Mouse (Mus musculus) left cerebral cortex, postnatal 36 days (tissue): ENCODE results near the gene Ahdc1. TPM values are rescaled to one million over a fixed set of nuclear protein-coding genes. Genes with fewer than 3 reads are reported as not detected.
"Not testable (repeated sequence)": the region's sequence is repeated elsewhere in the genome, so short reads cannot be mapped to it uniquely, and the experiment has no call there.

ENCODE experiments used
- DNase-seq, 2 experiments: peaks; one replicate each; pipeline ENCODE4 v3.0.0; 2021 to 2022; ENCODE audit warnings: low spot score in 2 of 2, mixed read lengths in 1 of 2
- intact Hi-C: fragments of 180-260 bp; cut with DNase I; formaldehyde crosslinking; loops from one replicate; pipeline ENCODE4 v1.15.1; 2025
- total RNA-seq, 2 experiments: library from RNA; stranded (reverse); gene quantifications; 2 replicates each; pipeline ENCODE4 v1.2.3; 2021

Ahdc1 gene
- total RNA-seq, 2 experiments from 2014 or later = 91.3 to 110 TPM

DNA sequence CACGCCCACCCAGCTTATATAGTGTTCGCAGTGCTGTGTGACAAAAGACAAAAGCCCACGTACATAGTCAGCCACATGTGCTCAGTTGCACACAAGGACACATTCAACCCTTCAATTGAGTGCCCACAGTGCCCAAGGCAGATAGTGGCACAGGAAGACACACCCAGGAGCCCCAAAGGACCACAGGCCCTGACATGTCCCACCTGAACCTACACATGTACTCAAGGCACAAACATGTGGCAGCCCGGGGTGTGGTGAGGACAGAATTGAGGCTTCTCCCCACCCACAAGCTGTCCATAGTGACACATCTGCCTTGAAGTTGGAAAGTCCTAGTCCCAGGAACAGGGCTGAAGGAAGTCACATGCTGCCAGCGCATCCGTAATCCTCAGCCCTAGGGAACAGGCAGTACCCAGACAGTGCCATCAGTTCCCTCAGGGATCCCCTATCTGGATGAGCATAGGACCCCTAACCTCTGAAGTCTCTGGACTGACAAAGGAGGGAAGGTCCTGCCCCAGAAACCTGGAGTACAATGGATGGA is 76.2 kb downstream of the Ahdc1 start:
- intact Hi-C loops = no loop called here
- no peak for DNase-seq

DNA sequence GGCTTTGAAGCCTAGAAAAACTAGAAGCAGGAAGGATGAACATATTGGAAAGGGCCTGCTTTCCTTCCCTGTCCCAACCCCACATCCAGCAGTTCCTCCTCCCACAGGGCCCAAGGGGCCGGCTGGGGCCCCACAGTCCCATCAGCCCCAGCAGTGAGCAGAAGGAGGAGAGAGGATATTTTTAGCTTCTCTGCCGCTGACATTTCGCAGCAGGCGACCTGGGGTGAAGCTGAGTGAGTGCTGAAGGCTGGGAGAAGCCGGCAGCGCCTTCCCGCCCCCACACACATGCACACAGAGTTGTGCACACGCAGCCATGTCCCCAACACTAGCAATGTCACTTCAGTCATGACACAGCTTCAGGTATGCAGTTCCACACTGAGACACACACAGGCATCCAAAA is 76.8 kb downstream of the Ahdc1 start:
- DNase-seq = no peak
- intact Hi-C loops = no loop called here

- intact Hi-C loops = no loop called here
- DNase-seq = no peak
Observed at GRCm38 (mm10) chr4:133089319-133089718, 78.3 kb downstream of the Ahdc1 start.

DNA sequence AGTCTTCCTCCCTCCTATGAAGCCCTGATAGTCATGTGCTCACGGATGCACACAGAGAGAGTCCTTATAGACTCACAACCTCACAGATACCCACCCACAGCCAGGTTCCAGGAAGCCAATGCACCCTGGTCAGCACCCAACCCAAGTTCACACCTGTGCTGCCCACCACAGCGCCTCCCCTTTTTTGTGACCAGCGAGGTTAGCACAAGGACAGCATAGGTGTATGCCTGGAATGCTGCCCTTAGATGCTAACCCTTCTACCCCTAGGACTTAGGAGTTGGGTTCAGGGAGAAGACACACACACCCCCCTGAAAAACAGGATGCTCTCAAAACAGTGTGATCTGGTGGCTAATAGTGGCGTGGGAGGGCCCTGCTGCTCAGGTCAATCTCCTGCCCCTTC is 78.7 kb downstream of the Ahdc1 start:
- no peak for DNase-seq
- intact Hi-C loops = no loop called here

DNA sequence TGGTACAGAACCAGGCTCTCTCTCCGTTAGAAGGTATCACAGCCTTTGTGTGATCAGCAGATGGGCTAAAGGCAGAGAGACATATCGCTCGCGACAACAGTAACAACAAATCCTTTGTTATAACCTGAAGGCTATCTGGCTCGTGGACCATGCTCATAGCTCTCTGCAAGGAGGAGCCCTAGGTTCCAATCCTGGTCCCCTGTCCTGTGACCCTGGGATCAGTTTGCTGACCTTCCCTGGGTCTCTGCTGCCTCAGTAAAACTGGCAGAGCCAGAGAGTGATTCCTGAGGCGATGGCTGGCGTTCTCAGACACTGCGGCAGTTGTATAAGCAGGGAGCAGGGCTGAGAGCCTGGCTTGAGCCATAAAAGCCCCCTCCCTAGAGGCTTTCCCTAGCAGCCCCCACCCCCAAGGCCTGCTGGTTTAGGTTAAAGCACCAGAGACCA is 79.2 kb downstream of the Ahdc1 start:
- no peak for DNase-seq

DNA sequence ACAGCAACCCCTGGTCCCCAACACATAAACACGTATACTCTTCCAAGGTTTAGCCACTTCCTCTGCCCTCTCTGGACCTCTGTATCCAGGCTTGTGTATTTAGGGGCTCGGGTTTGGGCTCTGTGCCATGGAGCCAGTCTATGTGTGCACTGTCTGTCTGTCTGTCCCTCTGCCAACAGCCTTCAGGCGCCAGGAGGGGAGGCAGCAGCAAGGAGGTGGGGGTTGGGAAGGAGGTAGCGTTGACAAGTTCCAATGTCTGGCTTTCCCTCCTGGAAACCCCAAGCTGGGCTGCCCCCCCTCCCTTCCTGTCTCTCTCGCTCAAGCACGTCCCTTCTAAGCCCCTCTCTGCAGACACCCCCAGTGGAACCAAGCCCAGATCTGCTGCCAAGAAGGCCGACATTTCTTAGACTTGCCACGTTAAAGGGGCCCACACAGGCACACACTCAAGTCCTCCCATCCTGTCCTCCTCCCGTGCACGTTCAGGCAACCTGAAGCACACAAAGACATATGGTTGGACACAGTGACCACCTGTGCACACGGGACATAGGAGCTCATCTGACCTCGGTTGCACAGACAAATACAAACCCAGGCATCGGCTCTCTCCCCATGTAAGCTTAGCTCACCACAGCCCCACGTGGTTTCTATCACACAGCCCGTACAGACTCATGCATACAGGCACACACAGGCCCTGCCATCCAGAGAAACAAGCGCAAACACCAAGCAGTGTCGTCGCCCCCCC is 79.8 kb downstream of the Ahdc1 start:
- intact Hi-C loops = no loop called here
- DNase-seq = peak in 1 of 2 experiments; percentile 37

More for the DNA sequence above, 79.2 kb downstream of the Ahdc1 start:
- intact Hi-C loops = no loop called here

DNA sequence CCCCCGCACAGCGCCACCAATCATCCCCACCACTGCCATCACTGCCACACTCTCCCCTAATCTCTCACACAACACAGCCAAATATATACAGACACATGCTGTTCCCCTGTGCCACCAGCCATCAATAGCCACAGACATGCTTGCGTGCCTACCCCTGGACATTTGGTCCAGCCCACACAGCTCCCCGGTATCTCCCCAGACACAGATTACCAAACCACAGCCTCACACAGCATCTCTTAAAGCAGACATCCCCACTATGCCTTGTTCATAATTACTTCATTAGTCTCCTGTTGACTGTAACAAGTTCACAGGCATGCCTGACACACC is 80.4 kb downstream of the Ahdc1 start:
- intact Hi-C loops = no loop called here
- DNase-seq = no peak

DNA sequence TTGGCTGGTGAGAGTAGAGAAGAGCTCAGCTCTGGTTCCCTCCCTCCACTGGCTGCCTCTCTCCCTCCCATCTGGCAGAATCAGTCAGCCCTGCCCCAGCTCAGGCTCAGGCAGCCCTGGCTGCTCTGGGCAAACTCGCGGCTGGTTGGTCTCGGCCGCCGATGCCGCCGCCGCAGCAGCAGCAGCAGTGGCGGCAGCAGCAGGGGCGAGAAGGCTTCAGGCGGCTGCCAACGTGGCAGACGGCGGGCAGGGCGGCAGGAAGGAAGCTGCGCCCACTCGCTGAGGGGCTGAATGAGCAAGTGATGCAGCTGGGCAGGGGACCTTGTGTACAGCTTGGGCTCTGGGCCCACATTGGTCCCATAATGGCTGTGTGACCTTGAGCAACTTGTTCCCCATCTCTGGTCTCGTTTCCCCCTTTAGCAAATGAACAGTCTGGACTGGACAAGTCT is 81.4 kb downstream of the Ahdc1 start:
- intact Hi-C loops = no loop called here
- DNase-seq = peak; percentile 52 to 68

DNA sequence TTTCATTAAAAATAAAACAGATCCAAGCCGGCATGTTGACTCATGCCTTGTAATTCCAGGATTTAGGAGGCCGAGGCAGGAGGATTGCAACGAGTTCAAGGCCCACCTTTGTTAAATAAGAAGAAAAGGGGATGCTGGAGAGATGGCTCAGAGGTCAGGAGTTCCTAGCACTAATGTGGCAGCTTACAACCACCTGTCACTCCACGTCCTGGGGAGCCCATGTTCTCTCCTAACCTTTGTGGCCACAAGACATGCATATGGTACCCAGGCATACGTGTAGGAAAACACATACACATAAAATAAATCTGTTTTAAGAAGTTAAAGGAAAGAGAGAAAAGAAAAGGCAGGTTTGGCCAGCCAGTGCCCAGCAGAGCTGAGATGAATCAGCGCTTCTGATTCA is 82.0 kb downstream of the Ahdc1 start:
- DNase-seq = no peak
- intact Hi-C loops = no loop called here

DNA sequence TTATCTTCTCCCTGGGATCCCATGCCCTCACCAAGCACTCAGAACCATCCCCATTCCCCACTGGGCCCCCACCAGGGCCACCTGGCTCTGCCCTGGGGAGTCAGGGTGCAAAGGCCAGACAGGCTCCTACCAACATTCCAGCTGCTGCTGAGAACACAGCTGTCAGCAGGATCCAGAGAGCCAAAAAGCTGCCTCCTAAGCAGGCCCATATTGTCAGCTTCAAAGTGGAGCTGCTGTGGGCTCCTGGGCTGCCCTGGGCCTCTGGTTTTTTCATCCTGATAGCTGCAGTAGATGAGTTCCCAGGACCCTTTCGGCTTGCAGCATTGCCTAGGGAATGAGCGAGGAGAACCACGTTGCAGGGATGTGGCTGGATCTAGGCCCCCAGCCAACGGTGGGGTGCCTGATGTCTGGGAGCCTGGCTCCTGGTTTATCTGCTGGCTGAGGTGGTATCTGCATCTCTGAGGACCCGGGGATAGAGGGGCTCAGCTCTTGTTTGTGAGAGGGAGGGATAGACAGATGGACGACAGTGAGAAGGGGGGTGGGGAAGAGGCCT is 82.5 kb downstream of the Ahdc1 start:
- intact Hi-C loops = no loop called here
- no peak for DNase-seq

GRCm38 (mm10) chr4:133094255-133094654 is 83.2 kb downstream of the Ahdc1 start:
- intact Hi-C loops = no loop called here
- DNase-seq = no peak

GRCm38 (mm10) chr4:133094936-133095733 is 84.1 kb downstream of the Ahdc1 start:
- DNase-seq = peak in 1 of 2 experiments; percentile 42
- intact Hi-C loops = no loop called here

DNA sequence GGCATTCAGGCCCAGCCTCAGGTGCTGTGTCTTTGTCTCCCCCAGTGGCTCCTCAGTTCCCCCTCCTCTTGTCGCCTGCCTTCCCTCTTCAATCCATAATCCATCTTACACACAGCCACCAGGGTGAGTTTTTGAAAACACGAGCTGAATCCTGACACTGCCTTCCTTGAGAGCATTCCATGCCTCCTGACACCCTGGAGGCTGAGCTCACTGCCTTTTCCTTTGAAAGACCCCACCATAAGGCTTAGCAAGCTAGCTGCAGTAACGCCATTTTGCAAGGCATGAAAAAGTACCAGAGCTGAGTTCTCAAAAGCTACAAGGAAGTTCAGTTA is 84.6 kb downstream of the Ahdc1 start:
- intact Hi-C loops = not testable (repeated sequence)

GRCm38 (mm10) chr4:133096671-133097070 is 85.6 kb downstream of the Ahdc1 start:
- intact Hi-C loops, DNase-seq: not testable (repeated sequence)

More for the DNA sequence above, 84.6 kb downstream of the Ahdc1 start:
- DNase-seq = not testable (repeated sequence)

DNA sequence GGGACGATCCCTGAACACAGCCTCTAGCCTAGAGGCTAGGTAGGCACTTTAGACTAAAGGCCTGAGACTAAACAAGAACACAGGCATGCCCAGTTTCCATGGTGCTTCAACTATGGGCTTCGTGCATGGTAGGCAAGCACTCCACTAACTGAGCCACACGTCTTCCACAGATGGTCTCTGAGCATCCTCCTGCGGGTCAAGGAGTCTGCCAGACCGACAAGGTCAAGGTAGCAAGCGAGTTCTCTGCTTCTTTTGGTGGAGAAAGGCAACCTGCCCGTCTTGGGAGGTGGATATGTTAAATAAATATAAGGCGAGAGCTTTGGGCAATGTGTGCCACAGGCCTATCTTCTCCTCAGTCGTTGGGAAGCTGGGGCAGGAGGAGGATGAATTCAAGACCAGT is 90.7 kb downstream of the Ahdc1 start:
- intact Hi-C loops = no loop called here
- DNase-seq = no peak

DNA sequence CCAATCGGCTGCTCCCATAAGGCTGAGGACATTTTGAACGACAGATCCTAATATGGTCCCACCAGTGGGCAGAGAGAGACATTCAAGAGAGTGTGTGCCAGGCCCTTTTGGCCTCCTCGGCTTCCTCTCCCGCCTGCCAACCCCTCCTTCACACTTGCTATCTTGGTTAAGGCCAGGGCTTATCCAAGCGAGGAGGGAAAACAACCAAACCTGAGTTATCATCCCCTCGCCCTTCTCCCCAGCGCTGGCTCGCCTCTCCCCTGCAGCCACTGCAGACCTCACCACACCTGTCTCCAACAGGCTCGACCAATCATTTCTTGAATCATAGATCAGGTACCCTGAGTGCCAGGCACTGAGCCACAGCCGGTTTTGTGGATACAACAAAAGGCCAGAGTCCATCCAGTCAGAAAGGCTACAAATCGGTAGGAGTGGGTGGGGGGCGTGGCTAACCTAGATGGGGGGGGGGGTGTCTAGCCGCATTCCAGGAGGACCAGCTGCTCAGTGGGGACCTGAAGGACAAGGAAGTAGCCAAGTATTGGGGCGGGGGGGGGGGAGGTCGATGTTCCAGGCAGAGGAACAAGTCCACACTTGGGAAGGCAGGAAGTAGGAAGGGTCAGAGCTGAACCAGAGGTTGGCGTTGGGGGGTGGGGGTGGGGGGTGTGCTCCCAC is 92.6 kb downstream of the Ahdc1 start:
- DNase-seq = no peak
- intact Hi-C loops = no loop called here

GRCm38 (mm10) chr4:133104194-133104569 is 93.1 kb downstream of the Ahdc1 start:
- no peak for DNase-seq

GRCm38 (mm10) chr4:133106691-133107090 is 95.6 kb downstream of the Ahdc1 start:
- intact Hi-C loops = no loop called here
- DNase-seq = no peak

More at GRCm38 (mm10) chr4:133104194-133104569, 93.1 kb downstream of the Ahdc1 start:
- intact Hi-C loops = no loop called here

GRCm38 (mm10) chr4:133107788-133108281 is 96.8 kb downstream of the Ahdc1 start:
- intact Hi-C loops = no loop called here
- no peak for DNase-seq
